Mouse (Mus musculus) lung, adult 18-20 months (tissue): ENCODE results near the gene Ttn.
"Not testable (repeated sequence)": the region's sequence is repeated elsewhere in the genome, so short reads cannot be mapped to it uniquely, and the experiment has no call there.

ENCODE experiments used
- DNase-seq, 2 experiments: peaks; one replicate each; pipeline ENCODE4 v3.0.0; 2022; ENCODE audit warnings: mixed read lengths in 2 of 2

The Ttn gene

GRCm38 (mm10) chr2:76982391-76983145, at the start of gene Ttn:
TSS of gene Ttn (minus strand) at chr2:76982547.
- no peak for DNase-seq

GRCm38 (mm10) chr2:77020649-77021048, 38.3 kb upstream of the Ttn start:
- DNase-seq, result no peak

GRCm38 (mm10) chr2:77017735-77018134, 35.4 kb upstream of the Ttn start:
- no peak for DNase-seq

- not testable (repeated sequence) for DNase-seq
These were observed 31.1 kb upstream of the Ttn start for GRCm38 (mm10) chr2:77013449-77013848.

GRCm38 (mm10) chr2:77011981-77012380, 29.6 kb upstream of the Ttn start:
- no peak for DNase-seq

GRCm38 (mm10) chr2:77007015-77007414, 24.7 kb upstream of the Ttn start:
- no peak for DNase-seq

GRCm38 (mm10) chr2:77003148-77003547, 20.8 kb upstream of the Ttn start:
- DNase-seq, result peak in 1 of 2 experiments; percentile 12

GRCm38 (mm10) chr2:76998351-76998750, 16.0 kb upstream of the Ttn start:
- DNase-seq, result no peak

- DNase-seq, result no peak
These were observed 10.3 kb upstream of the Ttn start for GRCm38 (mm10) chr2:76992493-76993201.

- DNase-seq, result peak; percentile 11 to 27
These were observed 5.0 kb upstream of the Ttn start for GRCm38 (mm10) chr2:76987317-76987716.

- DNase-seq, result no peak
These were observed 2.0 kb upstream of the Ttn start for GRCm38 (mm10) chr2:76984384-76984783.

GRCm38 (mm10) chr2:76983601-76984000, 1.3 kb upstream of the Ttn start:
- no peak for DNase-seq

GRCm38 (mm10) chr2:76981717-76982116, 630 bp downstream of the Ttn start:
- DNase-seq, result no peak

- peak; percentile 16 to 64 for DNase-seq
These were observed 2.2 kb downstream of the Ttn start for GRCm38 (mm10) chr2:76980146-76980545.

GRCm38 (mm10) chr2:76977650-76978049, 4.7 kb downstream of the Ttn start:
- no peak for DNase-seq

GRCm38 (mm10) chr2:76972051-76972450, 10.3 kb downstream of the Ttn start:
- DNase-seq, result no peak

- no peak for DNase-seq
These were observed 11.3 kb downstream of the Ttn start for GRCm38 (mm10) chr2:76971069-76971468.

GRCm38 (mm10) chr2:76970669-76971068, 11.7 kb downstream of the Ttn start:
- DNase-seq, result no peak

- no peak for DNase-seq
These were observed 12.1 kb downstream of the Ttn start for GRCm38 (mm10) chr2:76970204-76970603.

GRCm38 (mm10) chr2:76969637-76970036, 12.7 kb downstream of the Ttn start:
- DNase-seq, result no peak

GRCm38 (mm10) chr2:76968919-76969318, 13.4 kb downstream of the Ttn start:
- peak; percentile 64 to 67 for DNase-seq

GRCm38 (mm10) chr2:76966582-76966981, 15.8 kb downstream of the Ttn start:
- no peak for DNase-seq

GRCm38 (mm10) chr2:76966013-76966412, 16.3 kb downstream of the Ttn start:
- no peak for DNase-seq

GRCm38 (mm10) chr2:76965542-76965941, 16.8 kb downstream of the Ttn start:
- no peak for DNase-seq
